Mouse (Mus musculus) G1E-ER4 (cell line): ENCODE data around the gene Col15a1. TPM values are rescaled to one million over a fixed set of nuclear protein-coding genes. Genes with fewer than 3 reads are reported as not detected.

Source experiments
- GATA1 ChIP-seq: IDR thresholded peaks from one replicate; pipeline ENCODE4 v1.8.0; 2012; ENCODE audit warnings: low read length, inconsistent platforms
- polyA plus RNA-seq: library from polyadenylated mRNA; stranded (reverse); fragments of >175 nt; gene quantifications from 2 replicates; pipeline ENCODE4 v1.2.3, GENCODE M21; 2012

Col15a1 gene
- polyA plus RNA-seq, 1 experiment = not detected

DNA sequence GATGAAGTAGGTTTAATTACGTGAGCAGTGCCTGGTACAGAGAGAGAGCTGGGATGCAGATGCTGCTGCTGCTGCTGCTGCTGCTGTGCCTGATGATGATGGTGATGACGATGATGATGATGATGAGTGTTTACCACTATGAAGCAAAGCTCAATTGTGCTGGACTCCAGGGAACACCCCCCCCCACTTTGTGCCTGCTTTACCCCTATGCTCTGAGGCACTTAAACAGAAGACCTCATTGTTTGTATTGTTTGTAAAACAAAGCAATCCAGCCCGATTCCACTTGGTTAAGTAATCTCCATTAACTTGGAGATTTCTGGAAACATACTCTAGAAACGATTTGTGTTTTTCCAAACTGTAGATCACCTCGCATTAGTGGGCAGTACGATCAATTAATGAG is 36.7 kb downstream of the Col15a1 start:
- no peak for TF ChIP-seq GATA1

DNA sequence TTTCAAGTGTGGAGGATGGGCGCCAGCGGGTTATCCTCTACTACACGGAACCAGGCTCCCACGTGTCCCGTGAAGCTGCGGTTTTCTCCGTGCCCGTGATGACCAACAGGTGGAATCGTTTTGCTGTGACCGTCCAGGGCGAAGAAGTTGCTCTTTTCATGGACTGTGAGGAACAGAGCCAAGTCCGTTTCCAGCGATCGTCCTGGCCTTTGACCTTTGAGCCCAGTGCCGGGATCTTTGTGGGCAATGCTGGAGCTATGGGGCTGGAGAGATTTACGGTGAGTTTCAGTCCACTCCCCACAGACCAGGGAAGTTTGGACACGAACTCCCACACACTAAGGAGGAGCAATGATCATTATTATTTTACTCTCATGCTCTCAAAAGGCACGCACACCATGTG is 37.7 kb downstream of the Col15a1 start:
- no peak for TF ChIP-seq GATA1

DNA sequence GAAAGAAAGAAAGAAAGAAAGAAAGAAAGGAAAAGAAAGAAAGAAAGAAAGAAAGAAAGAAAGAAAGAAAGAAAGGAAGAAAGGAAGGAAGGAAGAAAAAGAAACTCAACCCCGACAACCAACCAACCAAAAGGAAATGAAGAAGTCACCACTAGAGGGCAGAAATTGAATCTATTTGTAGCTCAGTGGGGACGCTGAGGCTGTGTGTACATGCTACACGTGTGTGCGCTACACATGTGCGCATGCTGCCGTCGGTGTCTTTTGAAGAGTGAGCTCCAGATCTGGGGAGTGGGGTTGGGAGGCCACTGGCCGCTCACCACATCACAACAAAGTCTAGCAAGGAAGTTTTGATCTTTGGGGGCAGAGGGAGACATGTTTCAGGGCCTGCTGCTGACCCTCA is 38.9 kb downstream of the Col15a1 start:
- no peak for TF ChIP-seq GATA1

DNA sequence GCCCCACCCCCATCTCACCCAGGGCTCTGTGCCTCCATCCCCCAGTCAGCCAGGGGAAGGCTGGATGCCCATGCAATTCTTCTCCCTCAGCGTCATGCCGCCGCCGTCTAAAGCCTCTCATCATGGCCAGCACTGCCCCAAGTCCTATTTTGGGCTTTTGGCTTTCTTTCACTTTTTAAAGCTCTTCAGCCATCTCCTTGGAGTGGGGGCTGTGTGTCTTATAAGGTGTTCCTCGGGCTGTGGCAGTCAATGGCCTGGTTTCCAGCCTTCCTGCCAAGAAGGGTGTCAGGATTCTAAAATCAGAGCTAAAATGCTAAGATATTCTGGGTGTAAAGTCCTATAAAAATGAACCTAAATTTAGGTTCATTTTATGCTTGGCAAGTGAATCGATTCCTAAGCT is 39.6 kb downstream of the Col15a1 start:
- TF ChIP-seq GATA1 = no peak

DNA sequence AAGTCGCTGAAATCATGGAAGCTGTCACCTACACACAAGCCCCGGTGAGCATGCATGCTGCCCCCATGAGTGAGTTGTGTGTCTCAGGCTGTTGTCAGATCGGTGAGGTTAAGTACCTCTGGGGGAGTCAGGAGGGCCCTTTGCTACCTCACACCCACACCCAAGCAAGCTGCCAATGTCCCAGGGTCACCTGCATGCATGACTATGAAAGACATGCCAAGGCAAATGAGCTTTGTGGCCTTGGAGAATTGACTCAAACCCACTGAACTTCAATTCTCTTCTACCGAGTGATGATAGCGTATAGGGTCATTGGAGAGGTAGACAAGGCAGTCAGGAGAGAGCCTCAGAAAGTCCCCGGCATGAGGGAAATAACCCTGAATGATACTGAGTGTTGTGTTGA is 41.2 kb downstream of the Col15a1 start:
- TF ChIP-seq GATA1 = no peak

DNA sequence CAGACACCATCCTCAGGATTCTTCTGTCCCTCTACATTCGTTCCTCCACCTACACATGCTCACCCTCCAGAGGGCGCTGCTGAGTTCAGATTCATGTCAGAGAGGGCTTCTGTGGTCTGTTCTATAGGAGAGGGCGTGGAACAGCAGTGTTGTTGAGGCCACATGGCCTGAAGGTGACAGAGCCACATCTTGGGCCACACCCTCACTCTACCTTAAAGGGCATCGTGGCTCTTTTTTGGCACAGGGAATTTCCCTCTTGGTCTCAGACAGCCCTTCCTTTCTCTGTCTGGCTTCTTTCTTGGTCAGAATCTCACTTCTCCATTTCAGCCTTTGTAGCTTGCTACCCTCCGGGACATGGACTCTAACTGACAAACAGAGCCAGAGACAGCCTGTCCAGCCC is 43.1 kb downstream of the Col15a1 start:
- no peak for TF ChIP-seq GATA1

DNA sequence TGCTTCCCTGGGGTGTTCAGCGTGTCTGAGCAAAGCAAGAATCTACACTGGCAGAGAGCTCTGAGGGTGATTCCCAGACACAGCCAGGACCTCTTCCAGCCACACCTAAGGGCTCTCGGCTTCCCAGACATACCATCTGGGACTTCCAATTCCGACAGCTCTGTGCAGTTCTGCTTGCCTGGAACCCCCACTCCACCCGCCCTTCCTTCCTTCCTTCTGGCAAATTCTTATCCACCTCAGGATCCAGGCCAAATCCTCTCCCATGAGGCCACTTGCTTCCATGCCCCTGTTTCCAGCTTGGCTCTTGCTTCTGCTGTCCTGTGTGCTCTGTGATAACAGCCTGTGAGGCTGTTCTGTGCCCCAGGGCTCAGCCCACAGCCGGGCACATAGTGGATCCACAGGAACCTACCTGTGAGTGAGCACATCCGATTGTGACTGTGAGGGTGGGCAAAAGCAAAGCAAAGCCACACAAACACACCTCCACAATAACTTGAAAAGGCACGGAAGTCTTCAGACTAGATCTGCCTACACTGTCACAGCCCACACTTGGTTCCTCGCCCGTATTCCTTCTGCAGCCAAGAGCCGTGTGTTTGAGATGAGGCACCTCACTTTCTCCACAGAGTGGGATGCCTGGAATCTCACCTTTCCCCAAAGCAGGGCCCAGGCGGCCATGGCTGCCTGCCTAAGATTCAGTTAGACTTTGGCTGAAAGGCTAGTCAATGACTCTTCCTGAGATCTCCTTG is 43.9 kb downstream of the Col15a1 start:
- TF ChIP-seq GATA1 = no peak

DNA sequence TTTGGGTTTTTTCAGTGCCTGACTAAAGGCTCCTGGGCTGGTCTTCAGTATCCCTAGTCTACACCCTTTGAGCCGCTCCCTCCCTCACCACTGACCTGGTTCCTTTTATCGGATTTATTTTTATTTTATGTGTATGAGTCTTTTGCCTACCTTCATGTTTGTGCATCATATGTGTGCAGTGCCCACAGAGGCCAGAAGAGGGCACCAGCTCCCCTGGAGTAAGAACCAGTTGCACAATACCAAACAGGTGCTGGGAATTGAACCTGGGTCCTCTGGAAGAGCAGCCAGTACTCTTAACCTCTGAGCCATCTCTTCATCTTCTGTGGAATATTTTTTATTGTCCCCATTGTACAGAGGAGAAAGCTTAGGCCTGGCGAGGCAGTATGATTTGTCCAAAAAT is 44.7 kb downstream of the Col15a1 start:
- TF ChIP-seq GATA1 = no peak

DNA sequence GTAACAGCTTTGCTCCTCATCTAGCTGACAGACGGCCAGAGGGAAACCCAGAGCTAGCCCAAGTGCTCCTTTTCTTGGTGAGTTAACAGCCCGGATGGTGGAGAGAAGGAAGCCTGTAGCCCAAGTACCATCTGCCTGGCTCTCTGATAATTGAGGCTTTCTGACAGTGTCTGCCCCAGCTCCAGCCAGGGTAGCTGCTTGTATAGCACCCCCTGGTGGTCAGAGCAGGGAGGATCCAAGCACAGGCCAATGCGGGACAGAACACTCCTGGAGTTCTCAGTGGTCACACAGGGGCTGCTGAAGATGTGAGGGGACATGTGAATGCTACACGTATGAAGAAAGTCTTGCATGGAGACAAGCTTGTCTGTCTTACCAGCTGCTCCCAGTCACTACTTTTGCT is 47.7 kb downstream of the Col15a1 start:
- TF ChIP-seq GATA1 = no peak

DNA sequence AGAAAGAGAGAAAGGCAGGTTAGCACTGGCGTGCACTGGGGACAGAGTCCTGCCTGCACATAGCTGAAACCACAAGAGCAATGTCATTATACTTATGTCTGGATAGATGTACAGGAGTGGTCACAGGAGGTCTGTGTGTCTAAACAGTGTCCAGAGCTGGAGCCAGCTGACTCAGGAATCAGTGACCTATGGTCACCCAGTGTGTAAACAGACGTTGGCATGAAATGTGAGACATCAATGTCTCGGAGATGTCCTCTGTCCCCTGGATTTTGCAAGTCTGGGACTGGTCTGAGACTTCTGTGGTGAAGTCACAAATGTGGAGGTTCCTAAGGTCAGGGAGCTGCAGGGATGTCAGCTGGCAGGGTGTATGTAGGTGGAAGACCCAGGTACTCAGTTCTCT is 50.2 kb downstream of the Col15a1 start:
- TF ChIP-seq GATA1 = no peak

DNA sequence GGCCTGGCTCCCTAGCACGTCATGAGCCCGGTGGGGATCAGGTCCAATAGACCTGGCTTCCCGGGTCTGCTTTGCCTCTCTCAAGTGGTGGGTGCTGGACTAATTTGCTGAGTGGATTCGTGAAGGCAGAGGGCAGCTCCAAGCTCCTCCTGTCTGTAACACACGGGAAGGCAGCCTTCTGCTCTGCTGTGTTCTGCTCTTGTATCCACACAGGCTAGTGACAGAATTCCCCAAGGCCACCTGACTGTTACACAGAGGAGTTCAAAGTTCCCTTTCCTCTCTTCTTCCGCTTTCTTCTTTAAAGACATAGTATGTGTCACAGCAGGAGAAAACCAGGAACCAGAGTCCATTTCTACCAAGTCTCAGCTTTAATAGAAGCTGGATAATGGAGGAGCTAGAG is 53.1 kb downstream of the Col15a1 start:
- TF ChIP-seq GATA1 = no peak

DNA sequence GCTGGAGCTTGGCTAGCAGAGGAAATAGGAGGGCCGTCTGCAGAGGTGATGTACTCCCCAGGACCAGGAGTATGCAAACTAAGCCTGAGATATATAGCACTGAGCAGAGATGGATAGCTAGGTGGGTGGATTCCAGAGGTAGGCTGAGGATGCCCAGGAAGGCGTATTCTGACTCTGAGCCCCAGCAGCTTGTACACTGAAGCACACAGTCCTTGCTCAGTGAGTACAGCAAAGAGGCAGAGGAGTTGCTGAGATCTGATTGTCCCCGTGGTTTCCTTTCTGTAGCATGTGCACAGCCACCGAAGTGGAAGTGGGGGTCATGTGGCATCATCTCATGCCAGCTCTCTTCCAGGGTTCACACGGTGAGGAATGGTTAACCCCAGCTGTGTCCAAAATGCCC is 54.0 kb downstream of the Col15a1 start:
- no peak for TF ChIP-seq GATA1

DNA sequence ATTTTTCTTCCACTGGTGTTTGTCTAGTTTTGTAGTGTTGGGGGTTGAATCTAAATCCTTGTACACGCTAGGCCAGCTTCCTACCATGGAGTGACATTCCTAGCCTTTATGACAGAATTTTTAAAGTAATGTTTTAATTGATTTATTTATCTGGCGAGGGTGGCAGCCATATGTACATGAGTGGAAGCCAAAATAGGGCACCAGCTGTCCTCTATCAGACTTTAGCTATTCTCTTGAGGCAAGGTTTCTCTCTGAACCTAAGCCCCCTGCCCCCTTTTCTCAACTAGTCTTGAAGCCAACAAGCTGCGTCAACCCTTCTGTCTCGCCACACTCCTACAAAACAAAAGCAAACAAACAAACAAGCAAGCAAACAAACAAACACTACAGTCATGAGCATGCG is 57.6 kb downstream of the Col15a1 start:
- no peak for TF ChIP-seq GATA1

DNA sequence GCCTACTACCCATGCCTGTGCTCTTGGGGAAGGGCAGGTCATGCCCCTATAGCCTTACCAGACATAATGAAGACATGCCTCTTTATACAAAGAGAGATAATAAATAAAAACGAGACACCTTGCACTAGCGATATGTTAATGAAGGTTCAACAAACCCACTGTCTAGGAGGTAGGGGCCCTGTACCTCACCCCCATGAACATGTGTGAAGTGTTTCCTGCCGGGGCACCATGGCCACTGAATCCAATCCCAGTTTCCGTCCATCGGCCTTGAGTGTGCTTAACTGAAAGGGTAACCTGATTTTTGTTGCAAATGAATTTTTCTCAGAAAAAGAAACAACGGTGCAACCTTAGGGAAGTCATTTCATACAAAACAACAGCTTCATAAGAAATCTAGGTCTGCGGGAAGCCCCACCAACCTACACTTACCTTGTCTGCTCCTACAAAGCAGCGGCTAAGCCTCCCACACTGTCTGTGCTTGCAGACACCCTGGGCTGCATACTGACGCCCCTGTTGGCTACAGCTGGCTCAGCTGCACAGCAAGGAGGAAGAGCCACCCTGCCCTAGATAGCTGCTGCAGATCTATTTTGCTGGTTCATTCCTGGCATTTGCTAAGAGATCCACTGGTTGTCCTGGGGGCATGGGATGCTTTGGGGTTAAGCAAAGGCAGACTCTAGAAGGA is 64.6 kb downstream of the Col15a1 start:
- no peak for TF ChIP-seq GATA1

DNA sequence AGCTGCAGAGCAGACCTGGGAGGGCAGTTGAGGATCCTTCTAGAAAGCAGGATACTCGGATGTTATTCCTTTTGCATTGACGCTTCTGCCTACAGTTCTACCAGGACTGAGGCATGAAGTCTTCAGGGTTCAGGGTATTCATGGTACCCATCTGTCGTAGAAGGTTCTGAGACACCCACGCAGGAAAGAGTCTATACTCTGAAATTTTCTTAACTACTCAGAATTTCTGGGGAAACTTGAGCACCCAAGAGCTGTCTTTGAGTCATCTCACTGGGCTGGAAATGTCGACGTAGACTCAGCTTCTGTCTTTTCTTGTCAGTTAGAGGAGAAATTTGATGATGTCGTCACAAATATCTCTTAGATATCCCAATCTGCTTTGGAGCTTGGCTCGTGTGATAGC is 65.8 kb downstream of the Col15a1 start:
- TF ChIP-seq GATA1 = no peak

DNA sequence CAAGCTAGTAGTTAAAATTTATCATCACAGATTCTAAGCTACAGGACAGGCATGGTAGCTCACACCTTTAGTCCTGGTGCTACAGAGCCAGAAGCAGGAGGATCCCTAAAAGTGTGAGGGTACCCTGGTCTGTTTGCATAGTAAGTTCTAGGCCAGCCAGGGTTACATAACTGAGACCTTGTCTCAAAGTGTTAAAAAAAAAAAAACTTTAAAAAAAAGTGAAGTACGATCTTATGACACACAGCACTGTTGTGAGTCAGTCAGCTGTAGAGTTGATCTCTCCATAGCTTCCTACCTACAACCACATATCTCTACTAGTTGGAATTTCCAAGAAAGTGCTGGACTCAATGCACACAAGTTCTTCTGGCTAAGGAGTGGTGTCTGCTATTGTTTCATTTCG is 67.0 kb downstream of the Col15a1 start:
- TF ChIP-seq GATA1 = no peak

DNA sequence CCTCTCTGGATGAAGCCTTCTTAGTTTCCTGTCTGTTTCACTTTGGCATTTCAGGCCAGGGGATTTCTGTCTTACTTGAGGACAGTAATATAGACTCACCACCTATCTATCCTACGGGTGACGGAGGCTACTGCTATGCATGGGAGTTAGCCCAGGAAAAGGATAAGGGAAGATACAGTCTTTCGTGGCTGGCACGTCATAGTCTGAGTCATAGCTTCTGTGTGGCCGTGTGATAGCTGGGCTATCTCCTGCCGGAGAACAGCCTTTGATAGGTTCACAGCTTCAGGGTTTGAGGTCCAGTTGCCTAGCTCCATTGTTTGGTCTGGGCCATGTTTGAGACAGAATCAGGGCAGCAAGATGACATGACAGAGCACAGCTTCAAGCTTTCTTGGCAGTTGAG is 70.4 kb downstream of the Col15a1 start:
- no peak for TF ChIP-seq GATA1
